Mouse (Mus musculus): ENCODE measurements at regions not wholly inside any gene's neighbourhood (a gene's known extent, or its start where the extent isn't known, plus 50 kb on each side); places are given as distances from the start of the nearest gene placed in this dataset.

GRCm38 (mm10) chr5:74943737-74944403 is 100.7 kb downstream of the Chic2 start:
- DNase-seq (ENCODE audit: low spot score), result peak; percentile 71

GRCm38 (mm10) chr5:74941426-74941825 is 103.1 kb downstream of the Chic2 start:
- no peak for DNase-seq (ENCODE audit: low spot score)

DNA sequence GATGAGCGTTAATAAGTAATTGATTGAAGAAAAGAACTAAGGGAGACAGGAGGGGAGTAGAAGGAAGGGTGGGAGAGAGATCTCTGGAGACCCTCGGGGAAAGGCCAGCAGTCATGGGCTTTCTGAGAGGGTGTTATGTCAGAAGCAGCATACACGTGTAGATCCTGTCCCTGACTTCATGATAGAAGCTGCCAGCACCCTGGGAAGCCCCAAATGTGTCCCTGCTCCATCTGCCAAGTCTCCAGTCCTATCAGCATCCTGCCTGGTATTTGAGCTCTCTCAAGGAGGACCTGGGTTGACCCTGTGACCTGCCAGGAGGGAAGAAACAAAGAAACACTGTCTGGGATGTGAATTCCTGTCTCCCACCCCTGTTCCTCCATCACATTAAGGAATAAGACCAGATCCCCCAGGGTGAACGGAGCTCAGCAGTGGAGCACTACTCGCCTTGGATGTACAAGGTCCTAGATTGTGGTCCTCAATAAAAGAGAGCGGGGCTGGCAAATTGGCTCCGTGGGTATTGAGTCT is 107.1 kb downstream of the Chic2 start:
- no peak for DNase-seq (ENCODE audit: low spot score)

GRCm38 (mm10) chr5:74936087-74936486 is 108.5 kb downstream of the Chic2 start:
- no peak for DNase-seq (ENCODE audit: low spot score)

- no peak for DNase-seq (ENCODE audit: low spot score)
These were observed 108.9 kb downstream of the Chic2 start for GRCm38 (mm10) chr5:74935676-74936075.

DNA sequence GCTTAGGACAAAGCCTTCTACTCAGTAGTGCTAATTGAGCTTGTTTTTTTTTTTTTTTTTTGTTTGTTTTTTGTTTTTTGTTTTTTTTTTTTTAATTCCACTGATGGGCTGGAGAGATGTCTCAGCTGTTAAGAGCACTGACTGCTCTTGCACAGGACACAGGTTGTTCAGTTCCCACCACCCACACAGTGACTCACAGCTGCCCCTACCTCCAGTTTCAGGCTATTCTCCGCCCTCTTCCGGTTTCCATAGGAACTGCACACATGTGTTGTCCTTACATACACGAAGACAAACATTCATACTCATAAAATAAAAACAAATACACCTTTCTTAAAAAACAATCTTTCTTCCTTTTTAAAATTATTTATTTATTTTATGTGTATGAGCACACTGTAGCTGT is 111.3 kb downstream of the Chic2 start:
- DNase-seq (ENCODE audit: low spot score), result no peak

- DNase-seq (ENCODE audit: low spot score), result no peak
These were observed 112.4 kb downstream of the Chic2 start for GRCm38 (mm10) chr5:74932206-74932605.

DNA sequence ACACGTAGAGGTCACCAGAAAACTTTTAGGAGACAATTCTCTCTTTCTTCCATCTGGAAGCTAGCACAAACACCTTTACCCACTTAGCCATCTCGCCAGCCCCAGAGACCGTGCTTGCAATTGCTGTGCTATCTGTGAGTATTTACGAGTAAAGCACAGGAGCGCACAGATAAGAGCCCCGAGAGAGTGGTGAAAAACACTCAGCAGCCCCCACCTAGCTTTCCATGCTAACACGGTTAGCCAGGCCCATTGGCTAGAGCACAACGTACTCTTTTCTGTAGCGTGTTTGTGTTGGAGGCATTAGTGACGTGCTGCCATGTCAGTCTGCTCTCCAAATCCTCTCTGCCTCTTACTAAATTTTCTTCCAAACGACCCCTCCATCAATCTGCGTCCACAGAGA is 112.8 kb downstream of the Chic2 start:
- DNase-seq (ENCODE audit: low spot score), result no peak

DNA sequence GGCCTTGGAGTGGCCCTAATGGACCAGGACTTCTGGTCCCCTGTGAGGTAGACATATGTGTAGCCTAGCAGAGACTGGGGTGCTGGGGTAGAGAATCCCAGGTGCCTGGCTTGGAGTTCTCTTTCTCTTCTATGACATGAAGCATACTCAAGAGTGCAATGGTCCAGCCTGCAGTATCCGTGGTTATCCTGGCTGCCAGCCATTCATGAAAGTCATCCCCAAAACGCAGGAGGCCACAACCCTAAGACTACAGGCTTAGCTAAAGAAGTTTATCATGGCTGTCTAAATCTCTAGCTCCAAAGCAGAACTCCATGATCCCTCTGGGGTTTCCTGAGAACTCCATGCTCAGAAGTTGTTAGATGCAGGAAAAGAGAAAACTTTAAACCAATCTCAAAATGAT is 117.0 kb downstream of the Chic2 start:
- no peak for DNase-seq (ENCODE audit: low spot score)

DNA sequence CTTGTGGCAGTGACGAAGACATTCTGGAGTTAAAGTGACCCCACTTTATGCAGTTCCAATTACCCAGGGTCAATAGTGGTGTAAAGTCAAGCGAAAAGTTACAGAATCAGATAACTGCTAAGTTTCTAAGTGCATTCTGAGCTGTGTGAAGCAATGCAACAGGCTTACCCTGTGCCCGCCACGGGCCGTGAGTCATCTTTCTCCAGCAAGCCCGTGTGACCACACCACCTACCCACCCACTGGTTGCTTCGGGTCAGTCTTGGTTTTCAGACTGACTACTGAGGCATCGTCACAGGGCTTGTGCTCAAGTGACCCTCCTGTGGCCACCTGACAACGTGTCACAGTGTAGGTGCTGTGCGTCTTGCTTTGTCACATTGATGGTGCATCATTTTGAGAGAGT is 118.8 kb downstream of the Chic2 start:
- DNase-seq (ENCODE audit: low spot score), result no peak

GRCm38 (mm10) chr5:74924031-74924533 is 120.5 kb downstream of the Chic2 start:
- no peak for DNase-seq (ENCODE audit: low spot score)

DNA sequence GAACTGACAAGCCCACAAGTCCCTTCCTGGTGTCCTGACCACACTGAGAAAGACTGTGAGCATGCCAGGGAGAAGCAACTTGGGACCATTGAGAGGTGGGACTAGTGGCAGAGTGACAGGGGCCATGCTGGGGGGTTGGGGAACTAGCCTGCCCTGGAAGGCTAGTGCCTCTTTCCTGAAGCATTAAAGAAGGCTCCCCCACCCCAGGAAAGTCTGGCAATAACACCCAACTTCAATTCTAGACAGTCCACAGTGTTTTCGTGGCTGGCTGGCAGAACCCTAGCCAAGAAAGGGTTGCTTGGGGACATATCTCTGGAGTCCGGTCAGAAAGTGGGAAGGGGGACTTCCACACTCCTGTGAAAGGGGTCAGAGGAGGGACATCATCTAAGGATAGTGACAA is 121.2 kb downstream of the Chic2 start:
- no peak for DNase-seq (ENCODE audit: low spot score)

- DNase-seq (ENCODE audit: low spot score), result no peak
These were observed 121.7 kb downstream of the Chic2 start for GRCm38 (mm10) chr5:74922881-74923280.

DNA sequence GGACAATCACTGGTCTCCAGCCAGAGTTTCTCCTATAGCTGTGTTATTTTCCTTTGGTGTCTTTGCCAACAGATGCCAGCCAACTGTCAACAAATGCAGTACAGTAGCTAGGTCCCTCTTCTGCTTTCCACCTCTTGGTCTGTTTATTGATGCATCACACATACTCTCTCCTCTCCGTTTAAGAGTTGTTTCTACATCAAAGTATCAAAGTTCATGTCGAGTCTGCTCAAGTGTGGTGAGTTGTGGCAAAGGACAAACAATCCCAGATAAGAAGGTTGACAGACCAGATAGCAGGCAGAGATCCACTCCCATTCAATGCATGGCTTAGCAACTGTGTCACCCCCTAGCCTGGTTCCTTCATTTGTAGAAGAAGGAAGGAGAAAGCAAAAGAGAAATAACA is 123.6 kb downstream of the Chic2 start:
- no peak for DNase-seq (ENCODE audit: low spot score)

- DNase-seq (ENCODE audit: low spot score), result no peak
These were observed 124.1 kb downstream of the Chic2 start for GRCm38 (mm10) chr5:74920490-74920889.

DNA sequence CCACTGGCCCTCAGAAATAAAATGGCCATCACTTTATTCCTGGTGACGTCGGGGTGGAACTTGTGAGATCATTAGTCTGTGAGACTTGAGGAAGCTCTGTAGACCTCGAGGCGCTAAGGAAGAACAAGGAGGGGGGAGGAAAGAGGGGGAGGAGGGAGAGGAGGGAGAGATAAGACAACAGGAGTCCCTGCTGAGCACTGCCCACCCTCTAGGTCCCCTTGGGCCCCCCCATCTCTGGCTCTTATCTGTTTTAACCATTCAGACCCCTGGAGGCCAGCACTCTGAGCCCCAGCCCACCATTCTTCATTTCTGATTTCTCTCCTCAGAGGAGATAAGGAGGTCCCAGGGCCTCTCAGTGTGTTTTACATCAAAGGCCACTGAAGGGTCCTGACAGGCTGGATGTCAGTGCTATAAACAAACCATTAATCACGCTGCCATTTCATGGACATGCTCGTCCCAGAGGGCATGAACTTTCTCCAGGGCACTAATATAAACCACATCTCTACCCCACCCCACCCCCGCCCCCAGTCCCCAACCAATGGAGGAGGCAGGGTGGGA is 139.0 kb downstream of the Chic2 start:
- DNase-seq (ENCODE audit: low spot score), result no peak

DNA sequence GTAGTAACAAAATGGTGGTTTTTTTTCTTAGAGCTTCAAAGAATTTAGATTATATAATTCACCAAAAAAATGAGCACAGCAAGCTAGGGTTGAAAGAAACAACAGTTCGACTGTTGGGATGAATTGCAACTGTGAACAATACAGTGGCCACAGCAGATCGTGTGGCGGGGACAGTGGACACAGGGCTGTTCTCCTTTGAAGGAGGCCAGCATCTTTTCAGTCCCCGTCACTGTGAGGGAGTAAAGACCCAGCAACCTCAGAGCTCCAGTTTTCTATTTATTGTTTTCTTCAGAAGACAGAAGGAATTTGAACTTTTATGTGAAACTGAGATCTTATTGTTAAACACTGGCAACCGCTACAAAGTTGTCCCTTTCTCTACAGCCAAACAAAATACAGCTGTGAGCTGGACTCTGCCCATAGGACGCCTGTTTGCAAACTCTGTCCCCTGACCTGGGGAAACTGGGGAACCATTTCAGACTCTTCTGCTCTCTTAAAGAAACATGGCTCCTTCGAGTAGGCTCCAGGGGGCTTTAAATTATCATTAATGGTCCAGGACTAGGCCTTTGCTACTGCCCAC is 139.6 kb downstream of the Chic2 start:
- DNase-seq (ENCODE audit: low spot score), result no peak

GRCm38 (mm10) chr5:74904327-74904726 is 140.2 kb downstream of the Chic2 start:
- DNase-seq (ENCODE audit: low spot score), result no peak

DNA sequence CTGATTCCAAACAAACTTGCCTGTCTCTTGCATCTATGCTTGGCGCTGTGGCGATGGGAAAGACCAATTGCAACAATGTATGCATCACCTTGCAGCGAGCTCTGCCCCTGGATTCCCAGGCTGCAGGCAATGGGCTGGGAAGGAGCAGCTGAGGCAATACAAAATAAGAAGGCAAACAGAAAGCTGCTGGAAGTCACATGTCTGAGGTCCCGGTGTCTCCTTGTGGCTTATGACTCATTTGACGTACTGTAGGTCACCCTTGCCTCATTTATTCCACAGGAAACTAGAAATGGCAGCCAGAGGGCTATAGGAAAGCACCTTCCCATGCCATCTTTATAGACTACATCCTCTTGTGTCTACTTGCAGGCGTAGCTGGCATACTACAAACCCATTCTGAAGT is 140.9 kb downstream of the Chic2 start:
- DNase-seq (ENCODE audit: low spot score), result no peak

GRCm38 (mm10) chr5:74897133-74897532 is 147.4 kb downstream of the Chic2 start:
- DNase-seq (ENCODE audit: low spot score), result no peak

DNA sequence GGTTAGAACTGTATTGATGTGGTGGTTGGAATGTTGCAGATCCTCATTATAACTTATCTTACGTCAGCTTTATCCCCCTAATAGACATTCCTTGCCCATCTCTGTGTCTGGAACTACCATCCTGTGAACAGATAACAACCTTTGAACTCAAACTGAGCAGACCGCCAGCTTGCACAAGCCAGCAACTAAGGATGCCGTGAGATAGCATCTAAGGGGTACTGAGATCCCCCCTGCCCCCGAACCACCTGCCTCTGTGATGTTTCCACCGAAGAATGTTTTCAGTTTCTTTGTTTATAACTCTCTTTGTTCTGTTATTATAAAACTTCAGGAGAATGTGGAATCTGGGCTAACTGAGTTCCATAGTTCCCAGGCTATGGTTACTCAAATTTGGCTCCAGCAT is 151.3 kb downstream of the Chic2 start:
- DNase-seq (ENCODE audit: low spot score), result no peak

DNA sequence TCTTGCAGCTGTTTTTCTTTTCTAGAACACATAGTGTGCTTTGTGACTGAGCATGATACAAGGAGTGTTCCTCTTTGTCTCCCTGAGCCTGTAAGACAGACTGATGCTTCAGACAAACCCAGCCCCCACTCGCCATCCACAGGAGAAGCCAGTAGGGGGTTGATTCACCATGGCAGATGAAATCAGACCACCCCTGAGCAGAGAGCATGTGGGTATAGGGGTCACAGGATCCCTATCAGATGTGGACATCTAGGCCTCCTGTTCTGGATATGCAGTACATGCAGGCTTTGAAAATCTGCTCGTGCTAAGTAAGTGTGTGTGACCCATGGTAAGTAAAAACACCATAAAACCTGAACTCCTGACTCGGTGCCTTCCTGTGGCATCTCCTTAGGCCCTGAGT is 153.0 kb downstream of the Chic2 start:
- DNase-seq (ENCODE audit: low spot score), result no peak

DNA sequence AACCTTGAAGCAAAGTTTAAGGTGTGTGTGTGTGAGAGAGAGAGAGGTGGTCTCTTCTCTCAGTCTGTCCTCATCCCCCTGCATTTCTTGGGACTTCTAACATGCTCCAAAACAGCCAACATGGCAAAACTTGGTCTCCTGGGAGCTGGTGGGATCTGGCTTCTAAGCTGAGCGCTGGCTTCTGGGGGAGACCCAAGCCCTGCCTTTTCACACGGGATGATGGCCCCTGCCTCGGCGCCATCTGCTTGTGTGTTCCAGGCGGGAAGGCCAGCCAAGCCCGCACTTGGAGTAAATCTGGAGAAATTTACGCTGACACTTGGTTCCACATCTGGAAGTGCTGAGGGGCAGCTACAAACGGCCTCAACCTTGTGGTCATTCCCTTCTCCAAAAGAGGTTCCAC is 155.6 kb downstream of the Chic2 start:
- no peak for DNase-seq (ENCODE audit: low spot score)

- no peak for DNase-seq (ENCODE audit: low spot score)
These were observed 158.6 kb downstream of the Chic2 start for GRCm38 (mm10) chr5:74885958-74886357.

Data from layer of hippocampus, adult 9-10 months (tissue).